Mouse (Mus musculus) CH12.LX (cell line): ENCODE results near the gene Arl8a. TPM values are rescaled to one million over a fixed set of nuclear protein-coding genes. Genes with fewer than 3 reads are reported as not detected.
A peak's percentile ranks its signal among the peaks of the same experiment; 100 is the strongest.

ENCODE experiments used
- DNase-seq: peaks from one replicate; pipeline ENCODE4 v3.0.0-alpha.2; 2013; ENCODE audit errors: extremely low read depth
- H3K27ac ChIP-seq: 2 replicates; pipeline ENCODE4 v1.5.1; 2012; ENCODE audit warnings: low read depth, mild to moderate bottlenecking, control low read depth, moderate library complexity; ENCODE audit not compliant: insufficient read depth
- H3K27me3 ChIP-seq: replicated peaks from 2 replicates; pipeline ENCODE3; 2012; ENCODE audit warnings: inconsistent platforms
- H3K36me3 ChIP-seq, 2 experiments: replicated peaks in 1 of 2; 2 replicates each; pipeline versions ENCODE3 to v1.6.1; 2012; ENCODE audit warnings: inconsistent platforms in 1 of 2, low read length in 1 of 2, mild to moderate bottlenecking in 1 of 2, mixed read lengths in 1 of 2, moderate library complexity in 1 of 2; ENCODE audit not compliant: control insufficient read depth in 1 of 2, insufficient read depth in 1 of 2
- H3K4me1 ChIP-seq, 2 experiments: 2 replicates each; pipeline ENCODE4 v1.6.1; 2012; ENCODE audit warnings: inconsistent platforms in 1 of 2, moderate library complexity in 1 of 2; ENCODE audit not compliant: insufficient read depth in 2 of 2, control insufficient read depth in 1 of 2
- H3K4me2 ChIP-seq: 2 replicates; pipeline ENCODE4 v1.6.1; 2012; ENCODE audit warnings: low read depth, mild to moderate bottlenecking, control low read depth; ENCODE audit not compliant: poor library complexity, insufficient read depth, severe bottlenecking
- H3K4me3 ChIP-seq, 3 experiments: fragments of 150-350 bp in 1 of 3; sonication (generic) in 1 of 3; replicated peaks in 1 of 3; 2 replicates each; pipeline versions ENCODE3 to v1.5.1; 2011 to 2012; ENCODE audit warnings: low read depth in 2 of 3, low read length in 2 of 3, mild to moderate bottlenecking in 2 of 3, moderate library complexity in 2 of 3, control low read depth in 1 of 3, improper control_type of control experiment in 1 of 3, inconsistent platforms in 1 of 3, mixed read lengths in 1 of 3; ENCODE audit not compliant: poor library complexity in 1 of 3
- H3K79me2 ChIP-seq: replicated peaks from 2 replicates; pipeline ENCODE4 v1.6.1; 2012; ENCODE audit warnings: mild to moderate bottlenecking, moderate library complexity; ENCODE audit not compliant: control insufficient read depth, poor library complexity, insufficient read depth, severe bottlenecking; ENCODE audit errors: extremely low read depth
- H3K9ac ChIP-seq: 2 replicates; pipeline ENCODE4 v1.6.1; 2012; ENCODE audit warnings: low read depth, mild to moderate bottlenecking, control low read depth, moderate library complexity; ENCODE audit not compliant: insufficient read depth
- H3K9me3 ChIP-seq: replicated peaks from 2 replicates; pipeline ENCODE3; 2012; ENCODE audit warnings: low read length, inconsistent platforms, mixed read lengths
- CHD1 ChIP-seq: IDR thresholded peaks from 2 replicates; pipeline ENCODE4 v1.6.1; 2012; ENCODE audit warnings: low read depth, low read length, improper control_type of control experiment, inconsistent platforms
- CHD2 ChIP-seq: IDR thresholded peaks from 2 replicates; pipeline ENCODE4 v1.6.1; 2011; ENCODE audit warnings: low read length, improper control_type of control experiment
- CTCF ChIP-seq, 2 experiments: IDR thresholded peaks in 1 of 2; conservative IDR thresholded peaks in 1 of 2; 2 replicates each; pipeline ENCODE4 v1.5.1; 2011 to 2012; ENCODE audit warnings: low read depth in 2 of 2, low read length in 2 of 2, improper control_type of control experiment in 1 of 2, inconsistent platforms in 1 of 2, mild to moderate bottlenecking in 1 of 2, moderate library complexity in 1 of 2
- E2F4 ChIP-seq: IDR thresholded peaks from 2 replicates; pipeline ENCODE4 v1.6.1; 2011; ENCODE audit warnings: low read depth, low read length, improper control_type of control experiment; ENCODE audit not compliant: insufficient replicate concordance
- GABPA ChIP-seq: IDR thresholded peaks from 2 replicates; pipeline ENCODE4 v1.6.1; 2012; ENCODE audit warnings: low read depth, low read length, improper control_type of control experiment, inconsistent platforms; ENCODE audit not compliant: insufficient replicate concordance
- IRF4 ChIP-seq: IDR thresholded peaks from 2 replicates; pipeline ENCODE4 v1.6.1; 2014; ENCODE audit warnings: low read depth, mild to moderate bottlenecking, inconsistent platforms, low read length, improper control_type of control experiment
- JUND ChIP-seq: conservative IDR thresholded peaks from 2 replicates; pipeline ENCODE4 v1.6.1; 2011; ENCODE audit warnings: low read depth, low read length, improper control_type of control experiment
- KAT2A ChIP-seq: IDR thresholded peaks from 2 replicates; pipeline ENCODE4 v1.6.1; 2012; ENCODE audit warnings: low read length, improper control_type of control experiment, inconsistent platforms; ENCODE audit not compliant: insufficient replicate concordance
- MAX ChIP-seq: IDR thresholded peaks from 2 replicates; pipeline ENCODE4 v1.6.1; 2011; ENCODE audit warnings: low read length, improper control_type of control experiment
- NELFE ChIP-seq: IDR thresholded peaks from 2 replicates; pipeline ENCODE4 v1.6.1; 2011; ENCODE audit warnings: low read depth, low read length, improper control_type of control experiment
- NRF1 ChIP-seq: IDR thresholded peaks from 2 replicates; pipeline ENCODE4 v1.6.1; 2014; ENCODE audit warnings: low read depth, mild to moderate bottlenecking, inconsistent platforms, low read length, improper control_type of control experiment, moderate library complexity
- POLR2A ChIP-seq: IDR thresholded peaks from 2 replicates; pipeline ENCODE4 v1.6.1; 2011; ENCODE audit warnings: low read depth, mild to moderate bottlenecking, improper control_type of control experiment, low read length
- RAD21 ChIP-seq: IDR thresholded peaks from 2 replicates; pipeline ENCODE4 v1.6.1; 2011; ENCODE audit warnings: low read depth, mild to moderate bottlenecking, low read length, improper control_type of control experiment, moderate library complexity
- SMC3 ChIP-seq: IDR thresholded peaks from 2 replicates; pipeline ENCODE4 v1.6.1; 2011; ENCODE audit warnings: low read depth, low read length, improper control_type of control experiment
- TCF12 ChIP-seq: IDR thresholded peaks from 2 replicates; pipeline ENCODE4 v1.6.1; 2014; ENCODE audit warnings: low read depth, mild to moderate bottlenecking, inconsistent platforms, low read length, improper control_type of control experiment
- UBTF ChIP-seq: IDR thresholded peaks from 2 replicates; pipeline ENCODE4 v1.6.1; 2012; ENCODE audit warnings: low read depth, mild to moderate bottlenecking, inconsistent platforms, low read length, improper control_type of control experiment, moderate library complexity
- USF1 ChIP-seq: IDR thresholded peaks from 2 replicates; pipeline ENCODE4 v1.6.1; 2014; ENCODE audit warnings: low read depth, mild to moderate bottlenecking, inconsistent platforms, low read length, improper control_type of control experiment
- ZC3H11A ChIP-seq: IDR thresholded peaks from 2 replicates; pipeline ENCODE4 v1.6.1; 2012; ENCODE audit warnings: low read depth, mild to moderate bottlenecking, inconsistent platforms, low read length, improper control_type of control experiment
- ZMIZ1 ChIP-seq: IDR thresholded peaks from 2 replicates; pipeline ENCODE4 v1.6.1; 2012; ENCODE audit warnings: low read depth, mild to moderate bottlenecking, inconsistent platforms, low read length, improper control_type of control experiment
- ZNF384 ChIP-seq: IDR thresholded peaks from 2 replicates; pipeline ENCODE4 v1.6.1; 2012; ENCODE audit warnings: low read depth, low read length, improper control_type of control experiment, inconsistent platforms
- dilution Hi-C: fragments of 300-500 bp; cut with MboI; formaldehyde crosslinking; loops from 2 replicates; pipeline ENCODE4 v1.14.3; 2020; ENCODE audit warnings: low sequenced_read_pairs; ENCODE audit not compliant: extremely low pct_unique_long_range_greater_than_20kb, extremely low pct_ligation_motif_present
- in situ Hi-C: fragments of 300-500 bp; cut with MboI; formaldehyde crosslinking; loops from 3 replicates; pipeline ENCODE4 v1.14.3; 2019; ENCODE audit warnings: low sequenced_read_pairs, low pct_ligation_motif_present, low pct_unique_long_range_greater_than_20kb, mixed read lengths
- polyA plus RNA-seq: library from polyadenylated mRNA; unstranded; fragments of >175 nt; gene quantifications from 2 replicates; pipeline ENCODE4 v1.2.1, GENCODE M21; 2012; ENCODE audit warnings: low read depth; ENCODE audit not compliant: insufficient read length
- total RNA-seq, 2 experiments: library from RNA; depleted of rRNA; stranded (reverse); fragments of 300-350 nt in 1 of 2; fragments of >200 nt in 1 of 2; gene quantifications; 2 replicates each; pipeline ENCODE4 v1.2.3; 2012 to 2014

Gene Arl8a
- total and polyA plus RNA-seq, 3 experiments: 4.2 to 52.7 (median 10.9) TPM

DNA sequence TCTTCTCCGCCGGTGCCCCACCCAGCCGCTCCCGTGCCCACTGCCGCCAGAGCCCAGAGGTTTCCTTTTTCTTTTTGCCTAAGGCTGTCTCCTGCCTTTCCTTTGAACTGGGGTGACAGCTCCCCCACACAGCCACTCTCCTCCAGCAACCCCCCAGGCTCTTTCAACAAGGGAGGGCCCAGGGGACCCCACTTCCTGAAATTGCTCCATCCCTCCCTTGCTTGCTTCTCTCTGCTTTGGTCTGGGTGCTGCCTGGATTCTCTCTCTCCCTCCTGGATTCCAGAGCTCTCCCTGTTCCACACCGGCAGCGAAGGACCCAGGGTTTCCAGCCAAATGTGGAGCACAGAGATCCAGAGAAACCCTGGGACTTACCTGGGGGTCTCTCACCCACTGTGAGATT, 46.2 kb upstream of the Arl8a start:
- H3K9me3 ChIP-seq: no peaks in the 10 kb centered on the region
- dilution Hi-C loops: no loop called here
- no peak for DNase-seq
- no peak overlapping the region for H3K9ac ChIP-seq
- H3K27ac ChIP-seq: no peak overlapping the region
- no peak overlapping the region for H3K4me2 ChIP-seq
- no peaks in the 10 kb centered on the region for H3K36me3 ChIP-seq
- no peak overlapping the region for H3K4me3 ChIP-seq
- TF ChIP-seq POLR2A (no peak), IRF4 (no peak), NRF1 (no peak), E2F4 (no peak)
- no peaks in the 10 kb centered on the region for H3K79me2 ChIP-seq
- peaks cover 67% of the 10 kb centered on the region for H3K27me3 ChIP-seq
- H3K4me1 ChIP-seq: peaks cover 7 to 15% of the 10 kb centered on the region in 2 experiments
- in situ Hi-C loops: no loop called here

DNA sequence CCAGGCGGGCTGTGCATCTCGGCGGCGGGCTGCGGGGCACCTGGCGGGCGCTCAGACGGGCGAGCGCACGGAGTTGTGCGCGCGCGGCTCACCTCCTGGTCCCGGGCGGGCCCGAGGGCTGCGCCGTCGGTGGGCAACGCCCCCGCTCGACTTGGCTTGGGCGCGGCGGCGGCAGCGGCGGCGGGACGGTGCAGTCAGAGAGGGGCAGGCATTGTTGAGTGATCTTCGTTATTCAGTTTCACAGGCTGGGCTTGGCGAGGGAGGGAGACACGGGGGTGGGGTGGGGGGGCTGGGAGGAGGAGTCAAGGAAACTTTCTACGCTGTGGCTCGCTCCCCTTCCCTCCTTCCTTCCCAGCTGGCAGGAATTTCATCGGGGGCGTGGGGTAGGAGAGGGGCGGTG, 41.5 kb upstream of the Arl8a start, which contains the start of gene Lgr6:
Gene Lgr6, minus strand, starts transcription at position 153 of the 400 bp plus-strand sequence.
- in situ Hi-C loops: loop anchor here (5.0 kb wide), 1 partner anchor 113 kb away; no protein-coding TSS in a partner anchor
- Histone ChIP-seq H3K9me3 (no peaks in the 10 kb centered on the region), H3K4me1 (peaks cover 6 to 13% of the 10 kb centered on the region in 2 experiments; a peak in 3 of 4 replicates), H3K4me2 (peak within 1 kb of the TSS; percentile 29; the same call in 1 of the 2 replicates), H3K27ac (no peak within 1 kb of the TSS), H3K36me3 (peaks cover 0 to 13% of the 10 kb centered on the region in 2 experiments), H3K9ac (no peak within 1 kb of the TSS), H3K4me3 (no peak within 1 kb of the TSS), H3K27me3 (peaks cover 42% of the 10 kb centered on the region)
- DNase-seq: no peak
- no peak for TF ChIP-seq ZMIZ1
- TF ChIP-seq CHD1: no peak
- no peak for TF ChIP-seq POLR2A
- no peak for TF ChIP-seq NELFE
- TF ChIP-seq ZNF384: no peak
- no peak for TF ChIP-seq KAT2A
- TF ChIP-seq CHD2: no peak
- TF ChIP-seq, all 38 proteins: peak for 0
- dilution Hi-C loops: no loop called here
- H3K79me2 ChIP-seq: no peaks in the 10 kb centered on the region

DNA sequence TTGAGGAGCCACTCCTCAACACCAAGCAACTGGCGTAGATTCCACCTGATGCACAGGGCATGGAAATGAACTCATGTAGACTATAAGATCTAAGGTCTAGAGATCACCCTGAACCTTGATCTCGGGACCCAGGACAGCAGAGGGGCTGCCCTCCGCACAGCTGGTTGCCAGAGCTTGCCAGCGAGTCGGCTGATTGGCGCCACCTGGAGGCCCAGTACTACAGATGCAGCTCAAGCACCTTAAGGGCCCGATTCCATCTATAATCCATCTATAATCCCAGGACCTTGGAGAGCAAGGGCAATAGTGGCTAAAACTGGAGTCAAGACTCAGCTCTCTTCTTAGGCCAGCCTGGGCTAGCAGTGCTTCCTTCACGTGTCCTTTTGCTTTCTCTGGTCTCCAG, 40.7 kb upstream of the Arl8a start:
- H3K4me2 ChIP-seq: peak overlapping the region; percentile 6; the same call in 1 of the 2 replicates
- TF ChIP-seq SMC3 (peak; percentile 95), TCF12 (peak; percentile 29; the same call in 1 of the 2 replicates), USF1 (no peak), JUND (no peak), GABPA (no peak), CTCF (conservative IDR thresholded peaks at IDR 0.05 in 1 of 2, IDR thresholded peaks at IDR 0.05 in 1 of 2; ENCODE audit: low read depth in 2 of 2, low read length in 2 of 2) (peak; percentile 44 to 95), RAD21 (peak; percentile 90), MAX (no peak), ZC3H11A (peak; percentile 71), UBTF (no peak)

More for the DNA sequence above, 40.7 kb upstream of the Arl8a start:
- no peak overlapping the region for H3K27ac ChIP-seq
- in situ Hi-C loops (loop anchor here (5.0 kb wide), 1 partner anchor 114 kb away; no protein-coding TSS in a partner anchor), dilution Hi-C loops (no loop called here)
- H3K27me3 ChIP-seq: peaks cover 35% of the 10 kb centered on the region
- H3K36me3 ChIP-seq: peaks cover 0 to 19% of the 10 kb centered on the region in 2 experiments
- H3K9me3 ChIP-seq: no peaks in the 10 kb centered on the region
- no peak overlapping the region for H3K4me3 ChIP-seq
- H3K79me2 ChIP-seq: no peaks in the 10 kb centered on the region
- peaks cover 6 to 17% of the 10 kb centered on the region in 2 experiments; a peak in 3 of 4 replicates for H3K4me1 ChIP-seq
- peak; percentile 72 for DNase-seq
- H3K9ac ChIP-seq: no peak overlapping the region
